ENCODE assay signal across 7 mouse cellular contexts in genomic region chr11:115779038-115779571, GRCm38 (mm10). TPM values are rescaled to one million over a fixed set of nuclear protein-coding genes. Genes with fewer than 3 reads are reported as not detected.
DNase-seq lines count a peak whose midpoint lies in the region; ATAC-seq and TF ChIP-seq lines count a peak whose summit lies in the region.

No protein-coding gene starts in this region.

- peak; percentile 94 for DNase-seq in adrenal gland, postnatal 14 days
- peak; percentile 96 for DNase-seq in heart, adult 8-10 months (ENCODE audit: low spot score)
- DNase-seq in kidney, adult 2 months, result peak; percentile 97
- peak; percentile 57 to 77 for DNase-seq in spleen, postnatal 4 days (ENCODE audit: low spot score in 2 of 2)

- H3K27ac ChIP-seq in embryonic facial prominence, embryonic 12.5 days, result peak overlapping the region; percentile 61
- peak overlapping the region; percentile 80 for H3K27ac ChIP-seq in kidney, adult 2 months (ENCODE audit: insufficient read depth, low read depth, low read length)
- peak overlapping the region; percentile 73 for H3K27ac ChIP-seq in limb, embryonic 15.5 days
- peak overlapping the region; percentile 50 for H3K27ac ChIP-seq in midbrain, embryonic 16.5 days (ENCODE audit: low read length)

- H3K4me3 ChIP-seq in embryonic facial prominence, embryonic 12.5 days, result no peak overlapping the region
- no peak overlapping the region for H3K4me3 ChIP-seq in kidney, adult 2 months (ENCODE audit: insufficient read depth, low read depth, low read length)
- no peak overlapping the region for H3K4me3 ChIP-seq in limb, embryonic 15.5 days
- no peak overlapping the region for H3K4me3 ChIP-seq in midbrain, embryonic 16.5 days (ENCODE audit: low read depth, low read length)

- peaks cover 8% of the 10 kb centered on the region; the same call in 1 of the 2 replicates for H3K36me3 ChIP-seq in embryonic facial prominence, embryonic 12.5 days
- no peaks in the 10 kb centered on the region for H3K36me3 ChIP-seq in kidney, adult 2 months (ENCODE audit: control insufficient read depth, insufficient read depth, low read length)
- H3K36me3 ChIP-seq in limb, embryonic 15.5 days, result peaks cover 15% of the 10 kb centered on the region; the same call in 1 of the 2 replicates
- H3K36me3 ChIP-seq in midbrain, embryonic 16.5 days (ENCODE audit: control insufficient read depth, insufficient read depth, low read length), result no peaks in the 10 kb centered on the region

- peak overlapping the region; percentile 9; the same call in 1 of the 2 replicates for H3K4me2 ChIP-seq in embryonic facial prominence, embryonic 12.5 days (replicated peaks)
- H3K4me2 ChIP-seq in limb, embryonic 15.5 days, result no peak overlapping the region
- H3K4me2 ChIP-seq in midbrain, embryonic 16.5 days (ENCODE audit: low read length), result no peak overlapping the region; the same call in 1 of the 2 replicates

- peak overlapping the region; percentile 17; the same call in 1 of the 2 replicates for H3K9ac ChIP-seq in embryonic facial prominence, embryonic 12.5 days
- H3K9ac ChIP-seq in limb, embryonic 15.5 days, result no peak overlapping the region
- H3K9ac ChIP-seq in midbrain, embryonic 16.5 days (ENCODE audit: low read depth, low read length), result 0 out of 2 replicates have a peak overlapping the region, but pooled peaks have one; percentile 26

- no peaks in the 10 kb centered on the region for H3K27me3 ChIP-seq in embryonic facial prominence, embryonic 12.5 days
- no peaks in the 10 kb centered on the region for H3K27me3 ChIP-seq in kidney, adult 2 months (replicated peaks; ENCODE audit: control insufficient read depth, insufficient read depth, low read length)
- no peaks in the 10 kb centered on the region for H3K27me3 ChIP-seq in limb, embryonic 15.5 days
- no peaks in the 10 kb centered on the region for H3K27me3 ChIP-seq in midbrain, embryonic 16.5 days (ENCODE audit: control insufficient read depth, insufficient read depth, low read depth, low read length)

- no peaks in the 10 kb centered on the region for H3K9me3 ChIP-seq in embryonic facial prominence, embryonic 12.5 days
- H3K9me3 ChIP-seq in limb, embryonic 15.5 days, result no peaks in the 10 kb centered on the region
- no peaks in the 10 kb centered on the region for H3K9me3 ChIP-seq in midbrain, embryonic 16.5 days (replicated peaks; ENCODE audit: control insufficient read depth, low read length, poor library complexity, severe bottlenecking)

- no peak for TF ChIP-seq CTCF in kidney, adult 2 months (conservative IDR thresholded peaks at IDR 0.05; ENCODE audit: insufficient read depth, insufficient read length, low read depth, low read length)

- 21% methylated on average over 9 of the region's 9 CpGs for WGBS in embryonic facial prominence, embryonic 12.5 days
- 4% methylated on average over 9 of the region's 9 CpGs for WGBS in kidney, adult 2 months
- 29% methylated on average over 9 of the region's 9 CpGs for WGBS in limb, embryonic 15.5 days
- WGBS in midbrain, embryonic 16.5 days, result 13% methylated on average over 9 of the region's 9 CpGs

- TF ChIP-seq POLR2A in kidney, adult 2 months (IDR thresholded peaks at IDR 0.05; ENCODE audit: low read depth, low read length), result no peak

- peaks cover 53% of the 10 kb centered on the region for H3K4me1 ChIP-seq in embryonic facial prominence, embryonic 12.5 days
- H3K4me1 ChIP-seq in kidney, adult 2 months (ENCODE audit: control insufficient read depth, insufficient read depth, low read length), result peaks cover 56% of the 10 kb centered on the region
- H3K4me1 ChIP-seq in limb, embryonic 15.5 days, result peaks cover 62% of the 10 kb centered on the region
- H3K4me1 ChIP-seq in midbrain, embryonic 16.5 days (ENCODE audit: control insufficient read depth, insufficient read depth, low read length), result peaks cover 41% of the 10 kb centered on the region

- ATAC-seq in embryonic facial prominence, embryonic 12.5 days (ENCODE audit: insufficient number of reproducible peaks, insufficient read depth, low FRiP score, low TSS enrichment), result peak; percentile 43; the same call in 1 of the 2 replicates
- ATAC-seq in limb, embryonic 15.5 days (ENCODE audit: insufficient number of reproducible peaks, low FRiP score, low TSS enrichment, low read depth), result peak; percentile 17; the same call in 1 of the 2 replicates
- peak; percentile 70 for ATAC-seq in midbrain, embryonic 16.5 days

RNA-seq across cellular contexts. Expression of gene Tmem94, which starts 13.9 kb away (rescaled TPM):
- 64.4 and 65.1 TPM in 2 replicates for total RNA-seq in adrenal gland, postnatal 14 days (2021)
- 29.6 and 30.0 TPM in 2 replicates for polyA plus RNA-seq in embryonic facial prominence, embryonic 12.5 days (2016; fragmentation: Nextera tagmentation; extraction: Ambion mirVana)
- 100 to 1,000 TPM in 2 of 4 experiments, 10 to 100 TPM in 2; 96.2 to 103 (median 100) TPM for total RNA-seq in heart, adult 8-10 months (2022)
- 77.1 and 97.8 TPM in 2 replicates for polyA plus RNA-seq in kidney, adult 2 months (2012; rRNA removed)
- polyA plus RNA-seq in limb, embryonic 15.5 days (2015; fragmentation: Nextera tagmentation; extraction: Ambion mirVana), result 23.6 and 28.1 TPM in 2 replicates
- polyA plus RNA-seq in midbrain, embryonic 16.5 days (2015; fragmentation: Nextera tagmentation; extraction: Ambion mirVana), result 25.1 and 25.6 TPM in 2 replicates

RNA-seq across cellular contexts. Expression of gene Caskin2, which starts 34.3 kb away (rescaled TPM):
- total RNA-seq in adrenal gland, postnatal 14 days (2021), result 53.7 and 57.5 TPM in 2 replicates
- 17.5 TPM in 2 replicates for polyA plus RNA-seq in embryonic facial prominence, embryonic 12.5 days (2016; fragmentation: Nextera tagmentation; extraction: Ambion mirVana)
- 10 to 100 TPM; 40.3 to 48.2 (median 44.7) TPM for total RNA-seq in heart, adult 8-10 months (2022)
- 36.9 and 46.7 TPM in 2 replicates for polyA plus RNA-seq in kidney, adult 2 months (2012; rRNA removed)
- 16.5 and 17.9 TPM in 2 replicates for polyA plus RNA-seq in limb, embryonic 15.5 days (2015; fragmentation: Nextera tagmentation; extraction: Ambion mirVana)
- polyA plus RNA-seq in midbrain, embryonic 16.5 days (2015; fragmentation: Nextera tagmentation; extraction: Ambion mirVana), result 7.6 and 8.9 TPM in 2 replicates

RNA-seq across cellular contexts. Expression of gene Tsen54, which starts 35.4 kb away (rescaled TPM):
- 16.3 and 20.3 TPM in 2 replicates for total RNA-seq in adrenal gland, postnatal 14 days (2021)
- polyA plus RNA-seq in embryonic facial prominence, embryonic 12.5 days (2016; fragmentation: Nextera tagmentation; extraction: Ambion mirVana), result 36.3 and 36.7 TPM in 2 replicates
- total RNA-seq in heart, adult 8-10 months (2022), result 1 to 10 TPM; 6.9 to 8.8 (median 7.5) TPM
- polyA plus RNA-seq in kidney, adult 2 months (2012; rRNA removed), result 36.4 and 43.4 TPM in 2 replicates
- 29.5 and 31.3 TPM in 2 replicates for polyA plus RNA-seq in limb, embryonic 15.5 days (2015; fragmentation: Nextera tagmentation; extraction: Ambion mirVana)
- 23.7 and 24.2 TPM in 2 replicates for polyA plus RNA-seq in midbrain, embryonic 16.5 days (2015; fragmentation: Nextera tagmentation; extraction: Ambion mirVana)

RNA-seq across cellular contexts. Expression of gene Llgl2, which starts 44.7 kb away (rescaled TPM):
- 11.4 and 11.8 TPM in 2 replicates for total RNA-seq in adrenal gland, postnatal 14 days (2021)
- polyA plus RNA-seq in embryonic facial prominence, embryonic 12.5 days (2016; fragmentation: Nextera tagmentation; extraction: Ambion mirVana), result 7.6 and 8.8 TPM in 2 replicates
- 10 to 100 TPM; 15.7 to 31.8 (median 20.3) TPM for total RNA-seq in heart, adult 8-10 months (2022)
- 153 and 166 TPM in 2 replicates for polyA plus RNA-seq in kidney, adult 2 months (2012; rRNA removed)
- polyA plus RNA-seq in limb, embryonic 15.5 days (2015; fragmentation: Nextera tagmentation; extraction: Ambion mirVana), result 22.4 and 23.1 TPM in 2 replicates
- polyA plus RNA-seq in midbrain, embryonic 16.5 days (2015; fragmentation: Nextera tagmentation; extraction: Ambion mirVana), result 0.82 and 1.0 TPM in 2 replicates

Comparison
In these comparisons a context has a peak if more than half of its experiments do, and no peak if none do; other contexts are left out.
1. ATAC-seq: peak in every context shown above with its lines; median percentile 70 in midbrain, embryonic 16.5 days; 43 in embryonic facial prominence, embryonic 12.5 days; 17 in limb, embryonic 15.5 days.